Mouse (Mus musculus) left cerebral cortex, postnatal 25 days (tissue): Measurements from ENCODE around the gene Nat8f4. TPM values are rescaled to one million over a fixed set of nuclear protein-coding genes. Genes with fewer than 3 reads are reported as not detected.
"Not testable (repeated sequence)": the region's sequence is repeated elsewhere in the genome, so short reads cannot be mapped to it uniquely, and the experiment has no call there.

Experiments
- DNase-seq, 2 experiments: peaks; one replicate each; pipeline ENCODE4 v3.0.0; 2022; ENCODE audit warnings: low spot score in 2 of 2, mixed read lengths in 1 of 2
- intact Hi-C: fragments of 180-260 bp; cut with DNase I; formaldehyde crosslinking; loops from one replicate; pipeline ENCODE4 v1.15.1; 2025
- total RNA-seq, 2 experiments: library from RNA; stranded (reverse); gene quantifications; 2 replicates each; pipeline ENCODE4 v1.2.3; 2021

Gene Nat8f4
- total RNA-seq, 2 experiments from 2014 or later, result 6.5 TPM

- intact Hi-C loops, result no loop called here
- DNase-seq, result no peak
Measured at GRCm38 (mm10) chr6:85908341-85908740, 3.7 kb upstream of the Nat8f4 start.

DNA sequence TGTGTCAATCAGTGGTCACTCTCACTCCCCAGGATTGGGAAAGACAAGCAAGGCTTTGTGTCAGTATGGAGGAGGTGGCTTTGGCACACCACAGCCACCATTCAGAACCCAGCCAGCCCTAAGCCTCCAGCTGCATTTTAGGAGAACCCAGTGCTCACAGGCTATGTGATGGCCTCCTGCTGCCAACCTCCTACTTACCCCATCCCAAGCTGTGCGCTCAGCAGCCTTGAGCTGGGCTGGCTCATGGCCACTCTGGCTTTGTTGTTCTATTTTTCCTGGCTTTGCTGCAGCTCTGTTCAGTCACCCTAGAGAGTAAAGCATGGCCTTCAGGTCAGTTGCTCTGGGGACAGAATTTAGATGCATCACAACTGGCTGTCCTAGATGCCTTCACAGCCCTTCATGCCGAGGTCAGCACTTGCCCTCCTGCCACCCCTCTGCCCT, 2.2 kb upstream of the Nat8f4 start:
- peak; percentile 49 to 78 for DNase-seq
- intact Hi-C loops, result not testable (repeated sequence)

DNA sequence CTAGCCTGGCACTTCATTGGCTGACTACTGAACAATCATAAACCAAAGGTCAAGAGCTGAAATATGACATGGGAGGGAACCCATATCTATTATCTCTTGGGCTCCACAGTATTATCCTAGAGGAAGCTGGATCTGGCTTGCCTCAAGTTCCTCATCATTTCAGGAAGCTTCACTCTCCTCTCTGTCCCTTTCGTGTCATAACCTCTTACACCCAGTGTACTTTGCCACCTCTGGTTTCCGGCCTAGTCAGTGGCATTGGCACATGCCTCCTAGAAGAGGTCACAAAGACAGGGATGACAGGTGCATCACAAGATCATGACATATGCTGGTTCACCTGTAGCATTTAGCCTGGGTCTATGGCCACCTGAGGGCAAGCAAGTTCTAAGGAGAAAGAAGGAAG, 2.4 kb downstream of the Nat8f4 start:
- intact Hi-C loops, result no loop called here

DNA sequence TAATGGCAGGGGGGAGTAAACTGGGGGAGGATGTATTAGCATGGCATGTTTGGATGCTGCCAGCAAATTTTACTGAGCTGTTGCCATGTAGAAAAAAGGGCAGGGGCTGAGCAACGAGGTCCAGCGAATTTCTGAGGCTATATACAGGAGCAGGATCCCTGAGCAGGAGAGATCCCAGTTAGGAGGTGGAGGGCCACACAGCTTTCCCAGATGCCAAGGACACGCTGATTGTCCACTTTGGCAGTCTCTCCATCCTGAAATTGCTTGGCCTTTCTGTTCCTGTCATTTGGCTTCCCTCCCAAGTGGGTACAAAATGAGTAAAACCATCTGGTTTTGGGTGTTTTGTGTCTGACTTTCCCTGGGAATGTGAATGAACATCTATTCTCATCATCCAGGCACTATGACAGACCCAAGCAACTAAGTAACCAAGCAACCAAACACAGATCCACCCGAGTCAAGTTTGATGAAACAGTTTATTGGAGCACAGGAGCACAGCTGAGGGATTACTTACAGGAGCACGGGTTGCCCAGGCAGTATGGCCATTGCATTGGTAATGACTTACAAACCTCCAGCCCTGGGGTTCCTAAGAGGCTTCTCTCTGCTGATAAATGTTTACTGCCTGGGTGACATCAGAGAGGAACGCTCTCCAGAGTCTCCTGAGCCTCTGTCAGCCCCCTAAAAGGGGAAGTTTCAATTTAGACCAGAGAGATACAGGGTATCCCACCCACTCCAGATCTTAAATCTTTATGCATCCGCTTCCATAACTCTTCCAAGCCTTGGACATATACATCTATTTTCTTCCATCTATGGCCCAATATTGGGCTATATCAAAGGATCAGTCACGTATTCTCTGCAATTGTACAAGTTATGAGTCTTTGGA, 5.8 kb downstream of the Nat8f4 start:
- DNase-seq, result peak in 1 of 2 experiments; percentile 27
- intact Hi-C loops, result not testable (repeated sequence)

More for the DNA sequence above, 2.4 kb downstream of the Nat8f4 start:
- DNase-seq, result no peak

- peak in 1 of 2 experiments; percentile 23 for DNase-seq
- intact Hi-C loops, result not testable (repeated sequence)
Measured at GRCm38 (mm10) chr6:85895061-85895648, 9.5 kb downstream of the Nat8f4 start.

DNA sequence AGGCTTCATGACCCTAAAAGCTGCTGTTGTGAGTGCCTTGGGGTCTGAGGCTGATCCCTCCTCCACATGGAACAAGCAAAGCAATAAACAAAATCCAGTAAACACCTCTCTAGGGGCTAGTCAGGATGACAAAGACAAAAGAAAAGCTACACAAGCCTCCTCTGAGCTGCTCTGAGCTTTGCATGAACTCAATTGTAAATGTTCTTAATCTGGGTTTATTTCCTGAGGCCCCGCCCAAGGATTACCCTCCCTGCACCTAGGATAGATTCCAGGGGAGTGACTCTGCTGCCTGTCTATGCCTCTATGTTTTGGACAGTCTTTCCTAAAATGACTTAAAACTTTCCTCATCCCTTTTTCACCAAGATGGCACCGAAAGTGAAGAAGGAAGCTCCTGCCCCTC, 15.7 kb downstream of the Nat8f4 start:
- intact Hi-C loops, result no loop called here
- DNase-seq, result no peak

GRCm38 (mm10) chr6:85884311-85884710, 20.4 kb downstream of the Nat8f4 start:
- intact Hi-C loops, result no loop called here
- no peak for DNase-seq

GRCm38 (mm10) chr6:85883246-85883645, 21.4 kb downstream of the Nat8f4 start:
- intact Hi-C loops, DNase-seq: not testable (repeated sequence)

GRCm38 (mm10) chr6:85869006-85869405, 35.7 kb downstream of the Nat8f4 start, which contains the start of gene Nat8f2:
TSS of gene Nat8f2 (minus strand) at chr6:85869158.
- intact Hi-C loops, DNase-seq: not testable (repeated sequence)

- intact Hi-C loops, result no loop called here
- no peak for DNase-seq
Measured at GRCm38 (mm10) chr6:85867726-85868690, 36.7 kb downstream of the Nat8f4 start.

GRCm38 (mm10) chr6:85866995-85867394, 37.7 kb downstream of the Nat8f4 start:
- DNase-seq, intact Hi-C loops: not testable (repeated sequence)

DNA sequence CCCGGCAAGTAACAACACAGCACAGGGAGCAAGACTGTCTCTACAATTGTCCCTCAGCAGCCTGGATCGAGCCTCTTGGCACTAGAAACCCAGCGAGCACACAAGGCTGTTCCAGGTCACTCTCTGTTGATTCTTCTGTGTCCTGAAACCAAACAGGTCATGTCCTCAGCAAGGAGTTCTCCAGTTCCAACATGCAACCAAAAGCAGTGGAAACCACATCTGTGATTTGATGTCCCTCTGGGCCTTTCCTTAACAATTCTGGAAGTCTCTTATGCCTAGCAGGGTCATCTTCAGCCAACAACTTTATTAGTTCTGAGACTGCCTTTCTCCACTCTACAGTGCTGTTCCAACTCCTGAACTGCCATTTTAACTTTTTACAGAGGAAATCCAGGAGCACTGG, 38.5 kb downstream of the Nat8f4 start:
- intact Hi-C loops, DNase-seq: not testable (repeated sequence)

DNA sequence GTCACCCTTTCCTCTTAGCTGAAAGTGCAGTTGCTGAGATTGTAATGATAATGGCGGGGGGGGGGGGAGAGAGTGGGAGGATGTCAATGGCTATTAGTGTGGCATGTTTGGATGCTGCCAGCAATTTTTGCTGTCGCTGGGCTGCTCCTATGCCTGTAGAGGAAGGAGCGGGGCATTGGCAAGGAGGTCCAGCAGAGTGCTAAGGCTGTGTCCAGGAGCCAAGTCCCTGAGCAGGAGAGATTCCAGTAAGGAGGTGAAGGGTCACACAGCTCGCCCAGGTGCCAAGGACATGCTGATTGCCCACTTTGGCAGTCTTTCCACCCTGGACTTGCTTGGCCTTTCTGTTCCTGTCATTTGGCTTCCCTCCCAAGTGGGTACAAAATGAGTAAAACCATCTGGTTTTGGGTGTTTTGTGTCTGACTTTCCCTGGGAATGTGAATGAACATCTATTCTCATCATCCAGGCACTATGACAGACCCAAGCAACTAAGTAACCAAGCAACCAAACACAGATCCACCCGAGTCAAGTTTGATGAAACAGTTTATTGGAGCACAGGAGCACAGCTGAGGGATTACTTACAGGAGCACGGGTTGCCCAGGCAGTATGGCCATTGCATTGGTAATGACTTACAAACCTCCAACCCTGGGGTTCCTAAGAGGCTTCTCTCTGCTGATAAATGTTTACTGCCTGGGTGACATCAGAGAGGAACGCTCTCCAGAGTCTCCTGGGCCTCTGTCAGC, 39.6 kb downstream of the Nat8f4 start:
- DNase-seq, intact Hi-C loops: not testable (repeated sequence)

GRCm38 (mm10) chr6:85863840-85864239, 40.8 kb downstream of the Nat8f4 start:
- intact Hi-C loops, result no loop called here
- no peak for DNase-seq

GRCm38 (mm10) chr6:85863136-85863535, 41.5 kb downstream of the Nat8f4 start:
- intact Hi-C loops, result no loop called here
- DNase-seq, result no peak

DNA sequence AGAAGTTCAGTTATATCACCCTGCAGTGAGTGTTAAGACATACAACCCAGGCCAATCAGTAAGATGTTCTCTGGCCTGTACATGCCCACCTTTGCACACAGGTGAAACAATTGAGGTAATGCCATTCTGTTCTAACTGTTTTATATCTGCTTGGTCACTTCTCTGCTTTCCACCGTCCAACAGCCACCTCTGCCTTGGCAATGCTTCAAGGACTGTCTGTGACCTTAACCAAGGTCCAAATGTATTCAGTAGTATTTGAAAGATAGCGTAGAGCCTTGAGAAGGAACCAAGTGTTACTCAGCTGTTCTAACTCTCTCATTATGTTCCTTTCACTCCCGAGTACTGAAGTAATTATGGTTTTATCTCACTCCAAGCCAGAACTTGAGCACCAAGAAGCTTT, 42.1 kb downstream of the Nat8f4 start:
- intact Hi-C loops, result no loop called here
- no peak for DNase-seq

- no peak for DNase-seq
Measured at GRCm38 (mm10) chr6:85861247-85861646, 43.4 kb downstream of the Nat8f4 start.

GRCm38 (mm10) chr6:85856194-85856678, 48.4 kb downstream of the Nat8f4 start:
- peak; percentile 56 to 78 for DNase-seq
- intact Hi-C loops, result loop anchor here (5.0 kb wide), 1 partner anchor 36 kb away; no protein-coding TSS in a partner anchor

More at GRCm38 (mm10) chr6:85861247-85861646, 43.4 kb downstream of the Nat8f4 start:
- intact Hi-C loops, result no loop called here

- intact Hi-C loops, result no loop called here
- DNase-seq, result no peak
Measured at GRCm38 (mm10) chr6:85853481-85853880, 51.2 kb downstream of the Nat8f4 start.
